ENCODE assay signal across 8 mouse cellular contexts in genomic region chr10:111672454-111673316, GRCm38 (mm10).
DNase-seq lines count a peak whose midpoint lies in the region; ATAC-seq and TF ChIP-seq lines count a peak whose summit lies in the region.

No protein-coding gene starts in this region.

- peak overlapping the region; percentile 60 for H3K27ac ChIP-seq in hindbrain, embryonic 10.5 days
- no peak overlapping the region for H3K27ac ChIP-seq in hindbrain, embryonic 12.5 days
- peak overlapping the region; percentile 2; the same call in 1 of the 2 replicates for H3K27ac ChIP-seq in embryonic facial prominence, embryonic 14.5 days (replicated peaks; ENCODE audit: low read depth, low read length)
- H3K27ac ChIP-seq in limb, embryonic 14.5 days (replicated peaks; ENCODE audit: low read depth, low read length) = 0 out of 2 replicates have a peak overlapping the region, but pooled peaks have one; percentile 14
- peak overlapping the region; percentile 85 for H3K27ac ChIP-seq in stomach, embryonic 14.5 days (ENCODE audit: low read length)

- no peak overlapping the region for H3K9ac ChIP-seq in hindbrain, embryonic 12.5 days
- H3K9ac ChIP-seq in embryonic facial prominence, embryonic 14.5 days (ENCODE audit: low read depth, low read length) = no peak overlapping the region
- no peak overlapping the region for H3K9ac ChIP-seq in limb, embryonic 14.5 days (ENCODE audit: low read depth, low read length, severe bottlenecking)
- no peak overlapping the region for H3K9ac ChIP-seq in stomach, embryonic 14.5 days (replicated peaks; ENCODE audit: low read depth, low read length)

- no peak for ATAC-seq in hindbrain, embryonic 12.5 days (ENCODE audit: low FRiP score)
- ATAC-seq in embryonic facial prominence, embryonic 14.5 days (ENCODE audit: low read depth) = peak; percentile 94
- ATAC-seq in limb, embryonic 14.5 days (ENCODE audit: low FRiP score, low read depth) = peak; percentile 77; the same call in 1 of the 2 replicates
- ATAC-seq in stomach, embryonic 14.5 days (ENCODE audit: insufficient number of reproducible peaks, insufficient read depth, low FRiP score, low read depth) = peak; percentile 90

- WGBS in hindbrain, embryonic 10.5 days = 47% methylated on average over 12 of the region's 12 CpGs
- WGBS in hindbrain, embryonic 12.5 days = 45% methylated on average over 12 of the region's 12 CpGs
- WGBS in embryonic facial prominence, embryonic 14.5 days = 29% methylated on average over 12 of the region's 12 CpGs
- 30% methylated on average over 12 of the region's 12 CpGs for WGBS in limb, embryonic 14.5 days
- WGBS in stomach, embryonic 14.5 days = 14% methylated on average over 12 of the region's 12 CpGs

- peak; percentile 47 for DNase-seq in hindbrain, embryonic 10.5 days (ENCODE audit: low spot score)
- peak; percentile 95 for DNase-seq in embryonic facial prominence, embryonic 14.5 days (ENCODE audit: low spot score)
- peak; percentile 84 for DNase-seq in limb, embryonic 14.5 days (ENCODE audit: low spot score)
- no peak for DNase-seq in thymus, postnatal 36 days
- no peak for DNase-seq in spleen, postnatal 36 days (ENCODE audit: low spot score in 2 of 2)
- no peak for DNase-seq in cerebellum, postnatal 36 days

- no peaks in the 10 kb centered on the region for H3K36me3 ChIP-seq in hindbrain, embryonic 10.5 days
- no peaks in the 10 kb centered on the region for H3K36me3 ChIP-seq in hindbrain, embryonic 12.5 days
- no peaks in the 10 kb centered on the region for H3K36me3 ChIP-seq in embryonic facial prominence, embryonic 14.5 days (ENCODE audit: control insufficient read depth, insufficient read depth, low read length)
- no peaks in the 10 kb centered on the region for H3K36me3 ChIP-seq in limb, embryonic 14.5 days (ENCODE audit: control insufficient read depth, insufficient read depth, low read length)
- H3K36me3 ChIP-seq in stomach, embryonic 14.5 days (ENCODE audit: control insufficient read depth, insufficient read depth, low read length) = no peaks in the 10 kb centered on the region

- peaks cover 52% of the 10 kb centered on the region for H3K4me1 ChIP-seq in hindbrain, embryonic 10.5 days (replicated peaks)
- peaks cover 30% of the 10 kb centered on the region for H3K4me1 ChIP-seq in hindbrain, embryonic 12.5 days
- peaks cover 27% of the 10 kb centered on the region for H3K4me1 ChIP-seq in embryonic facial prominence, embryonic 14.5 days (ENCODE audit: control insufficient read depth, insufficient read depth, low read length)
- peaks cover 20% of the 10 kb centered on the region for H3K4me1 ChIP-seq in limb, embryonic 14.5 days (ENCODE audit: control insufficient read depth, insufficient read depth, low read length)
- peaks cover 50% of the 10 kb centered on the region for H3K4me1 ChIP-seq in stomach, embryonic 14.5 days (ENCODE audit: control insufficient read depth, insufficient read depth, low read length)

- H3K4me2 ChIP-seq in hindbrain, embryonic 12.5 days (replicated peaks) = no peak overlapping the region
- H3K4me2 ChIP-seq in embryonic facial prominence, embryonic 14.5 days (ENCODE audit: low read depth, low read length) = no peak overlapping the region
- no peak overlapping the region for H3K4me2 ChIP-seq in limb, embryonic 14.5 days (replicated peaks; ENCODE audit: low read depth, low read length, severe bottlenecking)
- no peak overlapping the region for H3K4me2 ChIP-seq in stomach, embryonic 14.5 days (replicated peaks; ENCODE audit: low read depth, low read length)

- peaks cover 8% of the 10 kb centered on the region; the same call in 1 of the 2 replicates for H3K27me3 ChIP-seq in hindbrain, embryonic 10.5 days (ENCODE audit: insufficient read depth, poor library complexity, severe bottlenecking)
- H3K27me3 ChIP-seq in hindbrain, embryonic 12.5 days = no peaks in the 10 kb centered on the region; the same call in 1 of the 2 replicates
- no peaks in the 10 kb centered on the region for H3K27me3 ChIP-seq in embryonic facial prominence, embryonic 14.5 days (replicated peaks; ENCODE audit: control insufficient read depth, insufficient read depth, low read length)
- H3K27me3 ChIP-seq in limb, embryonic 14.5 days (ENCODE audit: control insufficient read depth, insufficient read depth, low read length) = no peaks in the 10 kb centered on the region
- H3K27me3 ChIP-seq in stomach, embryonic 14.5 days (ENCODE audit: control insufficient read depth, insufficient read depth, low read length) = no peaks in the 10 kb centered on the region

- H3K4me3 ChIP-seq in hindbrain, embryonic 10.5 days = no peak overlapping the region
- H3K4me3 ChIP-seq in hindbrain, embryonic 12.5 days = no peak overlapping the region
- no peak overlapping the region for H3K4me3 ChIP-seq in embryonic facial prominence, embryonic 14.5 days (ENCODE audit: low read depth, low read length)
- H3K4me3 ChIP-seq in limb, embryonic 14.5 days (replicated peaks; ENCODE audit: low read length) = no peak overlapping the region
- H3K4me3 ChIP-seq in stomach, embryonic 14.5 days (ENCODE audit: low read depth, low read length) = no peak overlapping the region

- H3K9me3 ChIP-seq in hindbrain, embryonic 10.5 days = no peaks in the 10 kb centered on the region
- no peaks in the 10 kb centered on the region for H3K9me3 ChIP-seq in hindbrain, embryonic 12.5 days (replicated peaks)
- H3K9me3 ChIP-seq in embryonic facial prominence, embryonic 14.5 days (ENCODE audit: control insufficient read depth, low read length) = no peaks in the 10 kb centered on the region
- no peaks in the 10 kb centered on the region for H3K9me3 ChIP-seq in limb, embryonic 14.5 days (ENCODE audit: control insufficient read depth, low read length)
- H3K9me3 ChIP-seq in stomach, embryonic 14.5 days (ENCODE audit: control insufficient read depth, low read depth, low read length) = no peaks in the 10 kb centered on the region

- TF ChIP-seq POLR2A in limb, embryonic 14.5 days (IDR thresholded peaks at IDR 0.05; ENCODE audit: borderline replicate concordance, extremely low read depth, insufficient read depth, insufficient read length) = no peak

Comparison
In these comparisons a context has a peak if more than half of its experiments do, and no peak if none do; other contexts are left out.
1. DNase-seq: peak in hindbrain, embryonic 10.5 days (single experiment), embryonic facial prominence, embryonic 14.5 days (single experiment) and limb, embryonic 14.5 days (single experiment); none in thymus, postnatal 36 days (0 of 2), spleen, postnatal 36 days (0 of 2) and cerebellum, postnatal 36 days (0 of 2).